Mouse (Mus musculus): ENCODE results near the gene Dnaja1.

DNA sequence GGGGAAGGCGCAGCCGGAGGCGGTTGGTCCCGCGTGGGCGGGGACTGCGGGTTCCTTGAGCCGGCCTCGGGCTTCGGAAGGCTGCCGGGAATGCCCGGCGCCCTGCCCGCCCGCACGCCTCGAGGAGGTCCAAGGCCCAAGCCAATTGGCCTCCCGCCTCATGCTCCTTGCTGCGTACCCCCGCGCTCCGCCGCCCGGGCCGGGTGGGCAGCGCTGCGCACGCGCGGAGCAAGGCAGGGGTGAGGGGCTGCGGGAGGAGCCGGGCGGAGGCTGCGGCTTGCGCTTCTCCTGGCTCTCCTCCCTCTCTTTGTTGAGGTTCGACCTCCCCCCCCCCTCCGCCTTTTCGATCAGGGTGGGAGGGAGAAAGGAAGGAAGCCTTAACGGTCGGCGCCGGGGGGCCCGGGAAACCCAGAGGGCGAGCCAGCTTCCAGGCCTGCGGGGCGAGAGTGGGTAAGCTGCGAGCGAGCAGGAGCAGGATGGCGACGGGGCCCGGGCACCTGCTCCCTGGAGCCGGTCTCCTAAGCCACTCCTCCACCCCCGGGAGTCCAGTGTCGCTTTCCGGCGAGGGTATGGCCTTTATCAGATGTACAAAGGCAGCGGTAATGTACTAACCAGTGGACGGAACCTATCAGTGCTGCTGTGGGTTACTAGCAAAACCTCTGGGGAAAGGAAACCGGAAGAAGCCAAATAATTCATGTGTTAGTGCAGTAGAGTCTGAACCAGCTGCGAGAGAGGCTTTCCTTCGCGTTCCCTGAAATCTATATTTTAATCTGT, 924 bp downstream of the Dnaja1 start:
- TF ChIP-seq CTCF (conservative IDR thresholded peaks at IDR 0.05; ENCODE audit: low read length) (no peak), NANOG (IDR thresholded peaks at IDR 0.05; ENCODE audit: borderline replicate concordance, low read length) (no peak)

Measured in E14TG2a.4 (cell line).